Mouse (Mus musculus): ENCODE data around the gene Lypd3. TPM values are rescaled to one million over a fixed set of nuclear protein-coding genes. Genes with fewer than 3 reads are reported as not detected.
A peak's percentile ranks its signal among the peaks of the same experiment; 100 is the strongest.
"Not testable (repeated sequence)": the region's sequence is repeated elsewhere in the genome, so short reads cannot be mapped to it uniquely, and the experiment has no call there.

Lypd3 gene
- polyA plus RNA-seq, 1 experiment, result 0.06 TPM

DNA sequence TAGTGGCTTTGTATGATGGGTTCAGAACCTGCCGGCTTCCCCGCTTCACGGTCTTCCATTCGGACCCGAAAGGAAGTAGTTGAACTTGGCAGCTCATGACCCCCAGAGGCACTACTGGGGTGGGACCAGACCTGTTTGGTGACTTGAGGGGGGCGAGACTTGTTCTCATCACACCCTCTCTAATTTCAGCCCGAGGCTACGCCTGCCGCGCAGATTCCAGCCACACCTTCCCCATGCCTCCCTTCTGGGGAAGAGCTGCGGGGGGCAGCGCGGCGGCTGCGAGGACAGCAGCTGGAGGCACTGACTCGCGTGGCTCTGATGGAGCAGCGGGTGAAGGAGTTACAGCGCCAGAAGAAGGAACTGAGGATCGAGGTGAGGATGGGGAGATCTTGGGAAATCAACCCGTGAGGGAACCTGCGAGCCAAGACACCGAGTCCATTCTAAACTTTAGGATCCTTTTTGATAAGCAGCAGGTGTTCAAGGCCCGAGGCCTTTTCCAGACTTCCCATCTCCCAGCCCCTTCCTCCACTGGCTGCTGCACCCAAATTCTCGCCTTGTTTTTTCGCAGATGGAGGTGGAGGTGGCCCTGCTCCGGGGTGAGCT, 23.9 kb upstream of the Lypd3 start:
- TF ChIP-seq CTCF (IDR thresholded peaks at IDR 0.05; ENCODE audit: control insufficient read depth, insufficient read depth, insufficient replicate concordance, low read depth, low read length), result no peak
- Histone ChIP-seq H3K27ac (ENCODE audit: control insufficient read depth, insufficient read depth, low read depth, low read length) (no peak overlapping the region), H3K4me3 (ENCODE audit: control insufficient read depth, low read depth, low read length) (no peak overlapping the region; the same call in 1 of the 2 replicates), H3K36me3 (ENCODE audit: control insufficient read depth, insufficient read depth, low read length) (no peaks in the 10 kb centered on the region), H3K27me3 (ENCODE audit: control insufficient read depth, insufficient read depth, low read length) (no peaks in the 10 kb centered on the region), H3K4me1 (ENCODE audit: control insufficient read depth, insufficient read depth, low read length) (peaks cover 24% of the 10 kb centered on the region)

DNA sequence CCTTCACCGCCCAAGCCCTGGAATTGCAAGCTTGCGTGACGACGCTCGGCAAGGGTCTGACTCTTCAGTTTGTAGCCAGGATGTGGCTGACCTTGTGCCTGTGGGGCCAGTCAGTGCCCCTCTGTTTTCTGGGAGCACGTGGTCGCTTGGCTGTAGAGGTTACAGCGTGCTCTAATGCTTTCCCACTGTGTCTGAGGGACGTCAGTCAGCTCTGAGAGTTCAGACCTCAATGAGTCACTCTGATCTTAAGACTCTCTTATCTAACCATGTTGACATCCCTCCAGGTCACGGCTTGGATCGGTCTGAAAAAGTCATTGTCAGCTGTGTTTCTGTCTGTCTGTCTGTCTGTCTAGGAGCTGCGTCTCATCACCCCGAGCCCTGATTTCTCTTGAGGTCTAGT, 21.5 kb upstream of the Lypd3 start:
- Histone ChIP-seq H3K27me3 (ENCODE audit: control insufficient read depth, insufficient read depth, low read length) (no peaks in the 10 kb centered on the region), H3K36me3 (ENCODE audit: control insufficient read depth, insufficient read depth, low read length) (no peaks in the 10 kb centered on the region), H3K4me1 (ENCODE audit: control insufficient read depth, insufficient read depth, low read length) (peaks cover 24% of the 10 kb centered on the region), H3K4me3 (ENCODE audit: control insufficient read depth, low read depth, low read length) (no peak overlapping the region), H3K27ac (ENCODE audit: control insufficient read depth, insufficient read depth, low read depth, low read length) (no peak overlapping the region)
- TF ChIP-seq CTCF (IDR thresholded peaks at IDR 0.05; ENCODE audit: control insufficient read depth, insufficient read depth, insufficient replicate concordance, low read depth, low read length), result no peak
- TF ChIP-seq POLR2A (IDR thresholded peaks at IDR 0.05; ENCODE audit: control insufficient read depth, low read depth, low read length), result no peak

DNA sequence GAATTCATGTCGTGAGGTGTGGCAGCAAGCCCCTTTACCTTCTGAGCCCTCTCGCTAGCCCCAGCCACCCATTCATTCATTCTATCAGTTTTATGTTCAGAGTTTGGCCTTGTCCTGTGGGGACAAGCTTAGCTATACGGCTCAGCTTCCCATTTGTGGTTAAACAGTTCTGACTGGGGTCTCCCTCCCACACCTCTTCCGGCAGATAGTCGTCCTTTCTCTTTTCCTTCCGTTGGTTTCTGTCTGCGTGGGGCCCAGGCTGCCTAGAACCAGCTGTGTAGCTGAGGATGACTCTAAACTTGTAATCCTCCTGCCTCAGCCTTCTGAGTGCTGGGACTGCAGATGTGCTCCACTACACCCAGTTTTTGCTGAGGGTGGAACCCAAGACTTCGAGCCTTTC, 18.6 kb upstream of the Lypd3 start:
- H3K4me3 ChIP-seq (ENCODE audit: control insufficient read depth, low read depth, low read length), result no peak overlapping the region
- H3K27ac ChIP-seq (ENCODE audit: control insufficient read depth, insufficient read depth, low read depth, low read length), result no peak overlapping the region
- no peaks in the 10 kb centered on the region for H3K27me3 ChIP-seq (ENCODE audit: control insufficient read depth, insufficient read depth, low read length)
- H3K36me3 ChIP-seq (ENCODE audit: control insufficient read depth, insufficient read depth, low read length), result no peaks in the 10 kb centered on the region
- TF ChIP-seq CTCF (IDR thresholded peaks at IDR 0.05; ENCODE audit: control insufficient read depth, insufficient read depth, insufficient replicate concordance, low read depth, low read length) (no peak), POLR2A (IDR thresholded peaks at IDR 0.05; ENCODE audit: control insufficient read depth, low read depth, low read length) (no peak)
- peaks cover 5% of the 10 kb centered on the region; the same call in 1 of the 2 replicates for H3K4me1 ChIP-seq (ENCODE audit: control insufficient read depth, insufficient read depth, low read length)

DNA sequence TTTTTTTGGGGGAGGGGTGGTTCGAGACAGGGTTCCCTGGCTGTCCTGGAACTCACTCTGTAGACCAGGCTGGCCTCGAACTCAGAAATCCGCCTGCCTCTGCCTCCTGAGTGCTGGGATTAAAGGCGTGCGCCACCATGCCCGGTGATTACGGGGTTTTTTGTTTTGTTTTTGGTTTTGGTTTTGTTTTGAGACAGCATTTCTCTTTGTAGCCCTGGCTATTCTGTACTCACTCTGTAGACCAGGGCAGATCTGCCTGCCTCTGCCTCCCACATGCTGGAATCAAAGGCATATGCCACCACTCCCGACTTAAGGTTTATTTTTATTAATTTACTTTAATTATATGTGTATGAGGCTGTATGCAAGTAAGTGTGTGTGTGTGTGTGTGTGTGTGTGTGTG, 18.0 kb upstream of the Lypd3 start:
- not testable (repeated sequence) for H3K4me3 ChIP-seq (ENCODE audit: control insufficient read depth, low read depth, low read length); H3K27ac ChIP-seq (ENCODE audit: control insufficient read depth, insufficient read depth, low read depth, low read length); H3K36me3 ChIP-seq (ENCODE audit: control insufficient read depth, insufficient read depth, low read length); H3K4me1 ChIP-seq (ENCODE audit: control insufficient read depth, insufficient read depth, low read length); H3K27me3 ChIP-seq (ENCODE audit: control insufficient read depth, insufficient read depth, low read length)

DNA sequence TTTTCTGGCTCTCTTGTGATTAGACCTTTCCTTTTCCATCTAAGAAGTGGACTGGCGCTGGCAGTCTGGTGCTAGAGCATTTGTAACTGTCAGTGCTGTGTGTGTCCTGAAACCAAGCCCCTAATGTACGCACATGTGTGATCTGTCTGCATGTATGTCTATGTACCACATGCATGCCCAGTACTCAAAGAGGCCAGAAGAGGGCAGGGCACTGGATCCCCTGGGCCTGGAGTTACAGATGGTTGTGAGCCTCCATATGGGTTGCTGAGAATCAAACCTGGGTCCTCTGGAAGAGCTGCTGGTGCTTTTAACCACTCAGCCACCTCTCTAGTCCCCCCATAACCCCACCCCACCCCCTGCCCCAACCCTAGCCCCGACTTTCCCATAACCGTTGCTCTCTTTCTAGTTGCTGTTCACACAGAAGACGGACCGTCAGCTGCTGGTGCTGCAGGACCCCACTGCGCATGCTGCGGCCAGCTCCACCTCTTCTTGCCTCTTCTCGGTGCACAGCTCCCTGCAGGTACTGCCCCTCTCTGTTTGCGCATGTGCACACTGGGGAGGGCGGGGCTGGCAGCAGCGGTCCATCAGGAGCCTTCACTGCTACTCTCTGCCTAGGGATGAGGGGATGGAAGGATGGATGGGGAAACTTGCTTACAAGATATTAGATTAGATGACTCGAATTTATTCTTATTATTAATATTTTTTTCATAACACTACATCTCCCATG, 16.5 kb upstream of the Lypd3 start:
- TF ChIP-seq POLR2A (IDR thresholded peaks at IDR 0.05; ENCODE audit: control insufficient read depth, low read depth, low read length) (no peak), CTCF (IDR thresholded peaks at IDR 0.05; ENCODE audit: control insufficient read depth, insufficient read depth, insufficient replicate concordance, low read depth, low read length) (no peak)
- peaks cover 4% of the 10 kb centered on the region; the same call in 1 of the 2 replicates for H3K4me1 ChIP-seq (ENCODE audit: control insufficient read depth, insufficient read depth, low read length)
- H3K36me3 ChIP-seq (ENCODE audit: control insufficient read depth, insufficient read depth, low read length), result no peaks in the 10 kb centered on the region
- H3K27ac ChIP-seq (ENCODE audit: control insufficient read depth, insufficient read depth, low read depth, low read length), result no peak overlapping the region
- H3K4me3 ChIP-seq (ENCODE audit: control insufficient read depth, low read depth, low read length), result no peak overlapping the region
- no peaks in the 10 kb centered on the region for H3K27me3 ChIP-seq (ENCODE audit: control insufficient read depth, insufficient read depth, low read length)

DNA sequence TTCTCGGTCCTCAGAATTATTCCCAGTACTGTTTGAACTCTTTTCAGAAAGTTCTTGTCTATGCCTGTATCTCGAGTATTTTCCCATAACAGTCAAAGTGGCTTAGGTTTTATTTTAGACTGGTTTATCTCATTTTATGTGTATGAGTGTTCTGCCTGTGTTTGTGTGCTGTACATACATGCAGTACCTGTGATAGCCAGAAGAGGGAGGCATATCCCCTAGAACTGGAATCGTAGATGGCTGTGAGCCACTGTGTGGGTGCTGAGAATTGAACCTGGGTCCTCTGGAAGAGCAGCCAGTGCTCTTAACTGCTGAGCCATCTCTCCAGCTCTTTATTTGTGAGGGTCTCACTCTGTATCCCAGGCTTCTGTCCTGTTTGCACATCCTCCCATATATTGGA, 15.2 kb upstream of the Lypd3 start:
- Histone ChIP-seq H3K36me3 (ENCODE audit: control insufficient read depth, insufficient read depth, low read length) (no peaks in the 10 kb centered on the region), H3K27me3 (ENCODE audit: control insufficient read depth, insufficient read depth, low read length) (no peaks in the 10 kb centered on the region), H3K27ac (ENCODE audit: control insufficient read depth, insufficient read depth, low read depth, low read length) (no peak overlapping the region), H3K4me1 (ENCODE audit: control insufficient read depth, insufficient read depth, low read length) (peaks cover 10% of the 10 kb centered on the region), H3K4me3 (ENCODE audit: control insufficient read depth, low read depth, low read length) (no peak overlapping the region)
- TF ChIP-seq CTCF (IDR thresholded peaks at IDR 0.05; ENCODE audit: control insufficient read depth, insufficient read depth, insufficient replicate concordance, low read depth, low read length), result peak; percentile 3; the same call in 1 of the 2 replicates
- no peak for TF ChIP-seq POLR2A (IDR thresholded peaks at IDR 0.05; ENCODE audit: control insufficient read depth, low read depth, low read length)

DNA sequence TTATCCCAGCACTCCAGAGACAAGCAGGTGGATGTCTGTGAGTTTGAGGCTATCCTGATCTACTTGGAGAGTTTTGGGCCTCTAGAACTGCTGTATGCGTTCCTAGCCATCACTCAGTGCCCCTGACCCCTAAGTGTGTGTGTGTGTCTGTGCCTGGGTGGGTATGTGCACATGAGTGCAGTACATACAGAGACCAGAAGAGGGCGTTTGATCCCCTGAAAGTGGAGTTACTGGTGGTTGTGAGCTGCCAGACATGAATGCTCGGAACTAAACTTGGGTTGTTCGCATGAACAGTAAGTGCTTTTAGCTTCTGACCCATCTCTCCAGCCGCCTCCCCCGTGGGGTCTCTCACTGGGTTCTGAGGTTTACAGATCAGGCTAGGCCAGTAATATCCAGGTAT, 13.4 kb upstream of the Lypd3 start:
- no peak overlapping the region for H3K4me3 ChIP-seq (ENCODE audit: control insufficient read depth, low read depth, low read length)
- H3K27me3 ChIP-seq (ENCODE audit: control insufficient read depth, insufficient read depth, low read length), result no peaks in the 10 kb centered on the region
- no peaks in the 10 kb centered on the region for H3K36me3 ChIP-seq (ENCODE audit: control insufficient read depth, insufficient read depth, low read length)
- no peak overlapping the region for H3K27ac ChIP-seq (ENCODE audit: control insufficient read depth, insufficient read depth, low read depth, low read length)
- TF ChIP-seq POLR2A (IDR thresholded peaks at IDR 0.05; ENCODE audit: control insufficient read depth, low read depth, low read length) (no peak), CTCF (IDR thresholded peaks at IDR 0.05; ENCODE audit: control insufficient read depth, insufficient read depth, insufficient replicate concordance, low read depth, low read length) (peak; percentile 31; the same call in 1 of the 2 replicates)
- H3K4me1 ChIP-seq (ENCODE audit: control insufficient read depth, insufficient read depth, low read length), result peaks cover 13% of the 10 kb centered on the region
